Mouse (Mus musculus) right cerebral cortex, postnatal 14 days (tissue): ENCODE data around the gene Csta1.
"Not testable (repeated sequence)": the region's sequence is repeated elsewhere in the genome, so short reads cannot be mapped to it uniquely, and the experiment has no call there.

Source experiments
- DNase-seq: peaks from one replicate; pipeline ENCODE4 v3.0.0; 2022

Csta1 gene

GRCm38 (mm10) chr16:36131141-36131540, at the start of gene Csta1:
Gene Csta1 (minus strand): TSS chr16:36131241.
- no peak for DNase-seq

- no peak for DNase-seq
Observed at GRCm38 (mm10) chr16:36179910-36180309, 48.9 kb upstream of the Csta1 start.

GRCm38 (mm10) chr16:36176108-36176507, 45.1 kb upstream of the Csta1 start:
- no peak for DNase-seq

- DNase-seq: not testable (repeated sequence)
Observed at GRCm38 (mm10) chr16:36167841-36168240, 36.8 kb upstream of the Csta1 start.

GRCm38 (mm10) chr16:36156402-36156975, 25.4 kb upstream of the Csta1 start, which contains the start of gene Stfa2l1:
Gene Stfa2l1 (plus strand): TSS chr16:36156811.
- DNase-seq: no peak

GRCm38 (mm10) chr16:36138201-36138600, 7.2 kb upstream of the Csta1 start:
- no peak for DNase-seq

GRCm38 (mm10) chr16:36128092-36128491, 2.9 kb downstream of the Csta1 start:
- no peak for DNase-seq

GRCm38 (mm10) chr16:36115751-36116150, 15.3 kb downstream of the Csta1 start:
- not testable (repeated sequence) for DNase-seq

GRCm38 (mm10) chr16:36111486-36111885, 19.6 kb downstream of the Csta1 start:
- not testable (repeated sequence) for DNase-seq

GRCm38 (mm10) chr16:36102211-36102610, 28.8 kb downstream of the Csta1 start:
- DNase-seq: no peak

GRCm38 (mm10) chr16:36101526-36101925, 29.5 kb downstream of the Csta1 start:
- DNase-seq: no peak

GRCm38 (mm10) chr16:36097813-36098499, 33.1 kb downstream of the Csta1 start:
- not testable (repeated sequence) for DNase-seq

GRCm38 (mm10) chr16:36094079-36094478, 37.0 kb downstream of the Csta1 start:
- DNase-seq: no peak

- DNase-seq: no peak
Observed at GRCm38 (mm10) chr16:36090785-36091509, 40.1 kb downstream of the Csta1 start.

GRCm38 (mm10) chr16:36089850-36090616, 41.0 kb downstream of the Csta1 start:
- no peak for DNase-seq

GRCm38 (mm10) chr16:36089065-36089464, 42.0 kb downstream of the Csta1 start:
- no peak for DNase-seq

- no peak for DNase-seq
Observed at GRCm38 (mm10) chr16:36087846-36088245, 43.2 kb downstream of the Csta1 start.

- DNase-seq: no peak
Observed at GRCm38 (mm10) chr16:36079916-36080315, 51.1 kb downstream of the Csta1 start.

- no peak for DNase-seq
Observed at GRCm38 (mm10) chr16:36074772-36075171, 56.3 kb downstream of the Csta1 start.

- DNase-seq: no peak
Observed at GRCm38 (mm10) chr16:36072410-36073011, 58.5 kb downstream of the Csta1 start.

GRCm38 (mm10) chr16:36071450-36072379, 59.3 kb downstream of the Csta1 start, which contains the start of the genes Fam162a and Ccdc58:
Gene Fam162a (minus strand): TSS chr16:36071594.
Gene Ccdc58 (plus strand): TSS chr16:36071685.
- peak; percentile 95 for DNase-seq
